Mouse (Mus musculus): ENCODE data around the gene Elf5.

- TF ChIP-seq CTCF (IDR thresholded peaks at IDR 0.05; ENCODE audit: low read depth, low read length) (no peak), POLR2A (IDR thresholded peaks at IDR 0.05; ENCODE audit: borderline replicate concordance, low read depth, low read length) (no peak)
Measured at GRCm38 (mm10) chr2:103390086-103390988, 21.2 kb upstream of the Elf5 start.
